Mouse (Mus musculus): Measurements from ENCODE around the gene Gm13030. TPM values are rescaled to one million over a fixed set of nuclear protein-coding genes. Genes with fewer than 3 reads are reported as not detected.
"Not testable (repeated sequence)": the region's sequence is repeated elsewhere in the genome, so short reads cannot be mapped to it uniquely, and the experiment has no call there.

The Gm13030 gene
- polyA plus RNA-seq, 1 experiment = not detected

- no peaks in the 10 kb centered on the region for H3K4me1 ChIP-seq (ENCODE audit: control insufficient read depth, insufficient read depth, low read length)
- H3K4me3 ChIP-seq (ENCODE audit: insufficient read depth, low read depth, low read length) = no peak overlapping the region
- H3K27ac ChIP-seq (ENCODE audit: insufficient read depth, low read depth, low read length) = no peak overlapping the region
- WGBS = 72% methylated on average over 11 of the region's 11 CpGs
- TF ChIP-seq CTCF (IDR thresholded peaks at IDR 0.05; ENCODE audit: insufficient read depth, low read depth, low read length) (no peak), POLR2A (IDR thresholded peaks at IDR 0.05; ENCODE audit: insufficient read depth, low read depth, low read length) (no peak)
These were observed 46.6 kb downstream of the Gm13030 start for GRCm38 (mm10) chr4:138827147-138827546.

GRCm38 (mm10) chr4:138825751-138826567, 47.8 kb downstream of the Gm13030 start:
- no peak for TF ChIP-seq CTCF (IDR thresholded peaks at IDR 0.05; ENCODE audit: insufficient read depth, low read depth, low read length)
- TF ChIP-seq POLR2A (IDR thresholded peaks at IDR 0.05; ENCODE audit: insufficient read depth, low read depth, low read length) = no peak
- WGBS = 69% methylated on average over 18 of the region's 18 CpGs
- H3K27ac ChIP-seq (ENCODE audit: insufficient read depth, low read depth, low read length) = no peak overlapping the region
- no peaks in the 10 kb centered on the region for H3K4me1 ChIP-seq (ENCODE audit: control insufficient read depth, insufficient read depth, low read length)
- no peak overlapping the region for H3K4me3 ChIP-seq (ENCODE audit: insufficient read depth, low read depth, low read length)

- Histone ChIP-seq H3K27ac (ENCODE audit: insufficient read depth, low read depth, low read length) (no peak overlapping the region), H3K4me3 (ENCODE audit: insufficient read depth, low read depth, low read length) (no peak overlapping the region), H3K4me1 (ENCODE audit: control insufficient read depth, insufficient read depth, low read length) (no peaks in the 10 kb centered on the region)
- TF ChIP-seq CTCF (IDR thresholded peaks at IDR 0.05; ENCODE audit: insufficient read depth, low read depth, low read length) (no peak), POLR2A (IDR thresholded peaks at IDR 0.05; ENCODE audit: insufficient read depth, low read depth, low read length) (no peak)
- WGBS = 90% methylated on average over 2 of the region's 2 CpGs
These were observed 49.1 kb downstream of the Gm13030 start for GRCm38 (mm10) chr4:138824660-138825059.

- WGBS = 87% methylated on average over 2 of the region's 2 CpGs
- H3K4me1 ChIP-seq (ENCODE audit: control insufficient read depth, insufficient read depth, low read length); H3K27ac ChIP-seq (ENCODE audit: insufficient read depth, low read depth, low read length); H3K4me3 ChIP-seq (ENCODE audit: insufficient read depth, low read depth, low read length): not testable (repeated sequence)
These were observed 49.6 kb downstream of the Gm13030 start for GRCm38 (mm10) chr4:138824161-138824560.

GRCm38 (mm10) chr4:138821036-138821435, 52.7 kb downstream of the Gm13030 start:
- Histone ChIP-seq H3K4me1 (ENCODE audit: control insufficient read depth, insufficient read depth, low read length) (no peaks in the 10 kb centered on the region; the same call in 1 of the 2 replicates), H3K27ac (ENCODE audit: insufficient read depth, low read depth, low read length) (no peak overlapping the region), H3K4me3 (ENCODE audit: insufficient read depth, low read depth, low read length) (no peak overlapping the region)
- WGBS = 93% methylated on average over 2 of the region's 2 CpGs
- TF ChIP-seq POLR2A (IDR thresholded peaks at IDR 0.05; ENCODE audit: insufficient read depth, low read depth, low read length) (no peak), CTCF (IDR thresholded peaks at IDR 0.05; ENCODE audit: insufficient read depth, low read depth, low read length) (no peak)

Other genes with a start within 250 kb of the Gm13030 start
- gene Vwa5b1, start 238.1 kb downstream of the Gm13030 start, polyA plus RNA-seq (2012; ENCODE audit: insufficient read depth, insufficient read length, low replicate concordance, missing spikeins) = not detected in 2 replicates
- gene Pla2g2c, start 149.2 kb downstream of the Gm13030 start, polyA plus RNA-seq (2012; ENCODE audit: insufficient read depth, insufficient read length, low replicate concordance, missing spikeins) = not detected in 2 replicates
- not detected in 2 replicates for gene Ubxn10, start 136.8 kb downstream of the Gm13030 start, polyA plus RNA-seq (2012; ENCODE audit: insufficient read depth, insufficient read length, low replicate concordance, missing spikeins)
- not detected in 2 replicates for gene Pla2g2f, start 116.3 kb downstream of the Gm13030 start, polyA plus RNA-seq (2012; ENCODE audit: insufficient read depth, insufficient read length, low replicate concordance, missing spikeins)
- gene Pla2g2d, start 98.2 kb downstream of the Gm13030 start, polyA plus RNA-seq (2012; ENCODE audit: insufficient read depth, insufficient read length, low replicate concordance, missing spikeins) = not detected in 2 replicates
- not detected in 2 replicates for gene Pla2g5, start 10.5 kb downstream of the Gm13030 start, polyA plus RNA-seq (2012; ENCODE audit: insufficient read depth, insufficient read length, low replicate concordance, missing spikeins)
- not detected in 2 replicates for gene Pla2g2e, start 4.0 kb upstream of the Gm13030 start, polyA plus RNA-seq (2012; ENCODE audit: insufficient read depth, insufficient read length, low replicate concordance, missing spikeins)
- gene Otud3, start 40.0 kb upstream of the Gm13030 start, polyA plus RNA-seq (2012; ENCODE audit: insufficient read depth, insufficient read length, low replicate concordance, missing spikeins) = not detected in 2 replicates
- not detected in 2 replicates for gene Rnf186, start 93.1 kb upstream of the Gm13030 start, polyA plus RNA-seq (2012; ENCODE audit: insufficient read depth, insufficient read length, low replicate concordance, missing spikeins)
- not detected in 2 replicates for gene Tmco4, start 98.9 kb upstream of the Gm13030 start, polyA plus RNA-seq (2012; ENCODE audit: insufficient read depth, insufficient read length, low replicate concordance, missing spikeins)
- not detected in 2 replicates for gene Htr6, start 201.6 kb upstream of the Gm13030 start, polyA plus RNA-seq (2012; ENCODE audit: insufficient read depth, insufficient read length, low replicate concordance, missing spikeins)
- not detected in 2 replicates for gene Nbl1, start 219.0 kb upstream of the Gm13030 start, polyA plus RNA-seq (2012; ENCODE audit: insufficient read depth, insufficient read length, low replicate concordance, missing spikeins)